Mouse (Mus musculus) erythroblast, embryonic 14.5 days (primary cell): ENCODE results near the gene Npm1.

Experiments used
- GATA1 ChIP-seq: IDR thresholded peaks from 2 replicates; pipeline ENCODE4 v1.6.1; 2012; ENCODE audit warnings: low read length, inconsistent platforms, mixed read lengths
- TAL1 ChIP-seq: IDR thresholded peaks from 3 replicates; pipeline ENCODE4 v1.6.1; 2012; ENCODE audit warnings: low read length, inconsistent platforms, mixed read lengths

GRCm38 (mm10) chr11:33107540-33107939 is 55.5 kb downstream of the Npm1 start:
- TF ChIP-seq GATA1 (no peak), TAL1 (no peak)
